Mouse (Mus musculus): ENCODE measurements around the gene Acan. TPM values are rescaled to one million over a fixed set of nuclear protein-coding genes. Genes with fewer than 3 reads are reported as not detected.

Acan gene
- total and polyA plus RNA-seq, 3 experiments, result not detected

GRCm38 (mm10) chr7:79130385-79130784, 77.1 kb downstream of the Acan start:
- H3K4me3 ChIP-seq (ENCODE audit: control insufficient read depth in 1 of 2, insufficient read depth in 1 of 2, low read depth in 2 of 2, low read length in 2 of 2), result no peak overlapping the region
- no peak overlapping the region for H3K9ac ChIP-seq (ENCODE audit: control insufficient read depth, low read depth, low read length, poor library complexity, severe bottlenecking)
- no peaks in the 10 kb centered on the region for H3K79me2 ChIP-seq (ENCODE audit: control insufficient read depth, insufficient read depth, low read length, poor library complexity)

GRCm38 (mm10) chr7:79130843-79131444, 77.7 kb downstream of the Acan start, which contains the start of gene Hapln3:
Gene Hapln3, minus strand, starts transcription at chr7:79131018.
- no peak within 1 kb of the TSS for H3K9ac ChIP-seq (ENCODE audit: control insufficient read depth, low read depth, low read length, poor library complexity, severe bottlenecking)
- H3K9me3 ChIP-seq (replicated peaks; ENCODE audit: insufficient read depth, low read length), result no peaks in the 10 kb centered on the region
- no peak for DNase-seq (ENCODE audit: low read depth, low spot score)
- H3K4me1 ChIP-seq (ENCODE audit: control insufficient read depth in 1 of 2, insufficient read depth in 2 of 2, low read length in 2 of 2), result peaks cover 0 to 4% of the 10 kb centered on the region in 2 experiments; a peak in 1 of 4 replicates
- H3K4me3 ChIP-seq (ENCODE audit: control insufficient read depth in 1 of 2, insufficient read depth in 1 of 2, low read depth in 2 of 2, low read length in 2 of 2), result no peak within 1 kb of the TSS
- H3K36me3 ChIP-seq (ENCODE audit: control insufficient read depth in 1 of 2, insufficient read depth in 2 of 2, low read length in 2 of 2), result no peaks in the 10 kb centered on the region; a peak in 1 of 4 replicates
- no peaks in the 10 kb centered on the region for H3K79me2 ChIP-seq (ENCODE audit: control insufficient read depth, insufficient read depth, low read length, poor library complexity)
- no peak within 1 kb of the TSS for H3K27ac ChIP-seq (ENCODE audit: control insufficient read depth, low read depth, low read length)
- no peak for TF ChIP-seq MXI1 (IDR thresholded peaks at IDR 0.05; ENCODE audit: low read depth, low read length)
- TF ChIP-seq TCF12 (IDR thresholded peaks at IDR 0.05; ENCODE audit: low read depth, low read length), result no peak
- no peak for TF ChIP-seq RAD21 (IDR thresholded peaks at IDR 0.05; ENCODE audit: low read depth, low read length)
- no peak for TF ChIP-seq TBP (IDR thresholded peaks at IDR 0.05; ENCODE audit: low read depth, low read length)
- TF ChIP-seq ELF1 (IDR thresholded peaks at IDR 0.05; ENCODE audit: low read depth, low read length), result no peak
- no peak for TF ChIP-seq POLR2A (IDR thresholded peaks at IDR 0.05; ENCODE audit: control insufficient read depth in 1 of 2, insufficient read depth in 1 of 2, low read depth in 1 of 2, low read length in 2 of 2, poor library complexity in 1 of 2)
- TF ChIP-seq ZNF384 (IDR thresholded peaks at IDR 0.05; ENCODE audit: low read depth, low read length), result no peak
- TF ChIP-seq MYB (IDR thresholded peaks at IDR 0.05; ENCODE audit: low read depth, low read length), result no peak
- TF ChIP-seq E2F4 (IDR thresholded peaks at IDR 0.05; ENCODE audit: borderline replicate concordance, low read depth, low read length), result no peak
- no peak for TF ChIP-seq ZKSCAN1 (IDR thresholded peaks at IDR 0.05; ENCODE audit: low read depth, low read length)
- TF ChIP-seq MAFK (IDR thresholded peaks at IDR 0.05; ENCODE audit: borderline replicate concordance, low read depth, low read length), result no peak
- no peak for TF ChIP-seq GATA1 (IDR thresholded peaks at IDR 0.05; ENCODE audit: low read depth, low read length)
- TF ChIP-seq BHLHE40 (IDR thresholded peaks at IDR 0.05; ENCODE audit: borderline replicate concordance, low read depth, low read length), result no peak
- no peak for TF ChIP-seq POLR2AphosphoS2 (IDR thresholded peaks at IDR 0.05; ENCODE audit: low read length)
- no peak for TF ChIP-seq NRF1 (IDR thresholded peaks at IDR 0.05; ENCODE audit: insufficient read depth, low read depth, low read length, poor library complexity, severe bottlenecking)
- no peak for TF ChIP-seq CHD2 (IDR thresholded peaks at IDR 0.05; ENCODE audit: low read length)
- no peak for TF ChIP-seq HCFC1 (IDR thresholded peaks at IDR 0.05; ENCODE audit: low read depth, low read length)
- no peak for TF ChIP-seq MEF2A (IDR thresholded peaks at IDR 0.05; ENCODE audit: extremely low read depth, insufficient replicate concordance, low read depth, low read length, poor library complexity, severe bottlenecking)
- no peaks in the 10 kb centered on the region for H3K27me3 ChIP-seq (ENCODE audit: control insufficient read depth in 1 of 2, insufficient read depth in 2 of 2, low read length in 2 of 2)

More at GRCm38 (mm10) chr7:79130385-79130784, 77.1 kb downstream of the Acan start:
- H3K4me1 ChIP-seq (ENCODE audit: control insufficient read depth in 1 of 2, insufficient read depth in 2 of 2, low read length in 2 of 2), result peaks cover 0 to 4% of the 10 kb centered on the region in 2 experiments; a peak in 1 of 4 replicates
- TF ChIP-seq GATA1 (IDR thresholded peaks at IDR 0.05; ENCODE audit: low read depth, low read length), result no peak
- TF ChIP-seq ZMIZ1 (IDR thresholded peaks at IDR 0.05; ENCODE audit: low read depth, low read length), result no peak
- TF ChIP-seq SMC3 (IDR thresholded peaks at IDR 0.05; ENCODE audit: low read depth, low read length), result no peak
- TF ChIP-seq RAD21 (IDR thresholded peaks at IDR 0.05; ENCODE audit: low read depth, low read length), result no peak
- TF ChIP-seq ZC3H11A (IDR thresholded peaks at IDR 0.05; ENCODE audit: low read depth, low read length), result no peak
- no peak for TF ChIP-seq CTCF (IDR thresholded peaks at IDR 0.05 in 2 of 3, conservative IDR thresholded peaks at IDR 0.05 in 1 of 3; ENCODE audit: control insufficient read depth in 1 of 3, insufficient read depth in 1 of 3, low read depth in 2 of 3, low read length in 3 of 3, poor library complexity in 1 of 3, severe bottlenecking in 1 of 3)
- TF ChIP-seq POLR2AphosphoS2 (IDR thresholded peaks at IDR 0.05; ENCODE audit: low read length), result no peak
- TF ChIP-seq TAL1 (IDR thresholded peaks at IDR 0.05; ENCODE audit: low read length), result no peak
- TF ChIP-seq BHLHE40 (IDR thresholded peaks at IDR 0.05; ENCODE audit: borderline replicate concordance, low read depth, low read length), result no peak
- DNase-seq (ENCODE audit: low read depth, low spot score), result no peak
- no peak overlapping the region for H3K27ac ChIP-seq (ENCODE audit: control insufficient read depth, low read depth, low read length)
- no peaks in the 10 kb centered on the region for H3K9me3 ChIP-seq (replicated peaks; ENCODE audit: insufficient read depth, low read length)
- no peaks in the 10 kb centered on the region for H3K27me3 ChIP-seq (ENCODE audit: control insufficient read depth in 1 of 2, insufficient read depth in 2 of 2, low read length in 2 of 2)
- no peaks in the 10 kb centered on the region; a peak in 1 of 4 replicates for H3K36me3 ChIP-seq (ENCODE audit: control insufficient read depth in 1 of 2, insufficient read depth in 2 of 2, low read length in 2 of 2)
